Mouse (Mus musculus) kidney, postnatal 0 days (tissue): ENCODE measurements around the gene 2810459M11Rik. TPM values are rescaled to one million over a fixed set of nuclear protein-coding genes. Genes with fewer than 3 reads are reported as not detected.
A peak's percentile ranks its signal among the peaks of the same experiment; 100 is the strongest.

Source experiments
- ATAC-seq: fragments of 200-750 bp; cut with Nextera tagmentation; replicated peaks from 2 replicates; pipeline ENCODE4 v1.8.0; 2017; ENCODE audit warnings: low read depth, moderate number of reproducible peaks, moderate TSS enrichment, moderate library complexity; ENCODE audit not compliant: low FRiP score
- DNase-seq: peaks from one replicate; pipeline ENCODE4 v3.0.0-alpha.2; 2016; ENCODE audit warnings: low spot score
- H3K27ac ChIP-seq: fragments of 300-500 bp; sonication (generic); 2 replicates; pipeline ENCODE4 v1.5.1; 2014; ENCODE audit warnings: mild to moderate bottlenecking
- H3K27me3 ChIP-seq: fragments of 300-500 bp; sonication (generic); 2 replicates; pipeline ENCODE4 v1.6.1; 2014; ENCODE audit warnings: low read length, mixed read lengths; ENCODE audit not compliant: insufficient read depth
- H3K36me3 ChIP-seq: fragments of 300-500 bp; sonication (generic); 2 replicates; pipeline ENCODE4 v1.6.1; 2014; ENCODE audit warnings: low read length, mixed read lengths; ENCODE audit not compliant: insufficient read depth
- H3K4me1 ChIP-seq: fragments of 300-500 bp; sonication (generic); replicated peaks from 2 replicates; pipeline ENCODE4 v1.6.1; 2014; ENCODE audit warnings: antibody characterized with exemption, low read length, mixed read lengths; ENCODE audit not compliant: insufficient read depth
- H3K4me2 ChIP-seq: fragments of 300-500 bp; sonication (generic); 2 replicates; pipeline ENCODE4 v1.6.1; 2014; ENCODE audit warnings: mild to moderate bottlenecking, low read length, moderate library complexity, mixed read lengths
- H3K4me3 ChIP-seq: fragments of 300-500 bp; sonication (generic); replicated peaks from 2 replicates; pipeline ENCODE4 v1.5.1; 2014; ENCODE audit warnings: low read depth, low read length
- H3K9ac ChIP-seq: fragments of 300-500 bp; sonication (generic); 2 replicates; pipeline ENCODE4 v1.6.1; 2014; ENCODE audit warnings: low read depth, low read length
- H3K9me3 ChIP-seq: fragments of 300-500 bp; sonication (generic); replicated peaks from 2 replicates; pipeline ENCODE4 v1.6.1; 2016; ENCODE audit warnings: low read length, inconsistent platforms, mixed read lengths
- CTCF ChIP-seq: IDR thresholded peaks from 2 replicates; pipeline ENCODE4 v1.5.1; 2016; ENCODE audit warnings: antibody characterized with exemption, low read depth, mild to moderate bottlenecking, moderate library complexity
- WGBS: fragments of 180-500 bp; shearing (Covaris S2); extraction: QIAGEN DNeasy Blood & Tissue Kit; methylation state at CpG from one replicate; pipeline ENCODE4 v1.1.7; 2014; 5-methylcytosine and 5-hydroxymethylcytosine counted together
- polyA plus RNA-seq: library from polyadenylated mRNA; unstranded; fragments of >200 nt; fragmentation: Nextera tagmentation; extraction: Ambion mirVana; gene quantifications from 2 replicates; pipeline ENCODE4 v1.2.1, GENCODE M21; 2015

The 2810459M11Rik gene
- 0.70 and 0.88 TPM in 2 replicates for polyA plus RNA-seq

- H3K27ac ChIP-seq, result no peak within 1 kb of the TSS
- H3K4me2 ChIP-seq, result peak within 1 kb of the TSS; percentile 98
- H3K4me3 ChIP-seq, result peak within 1 kb of the TSS; percentile 49
- no peaks in the 10 kb centered on the region for H3K9me3 ChIP-seq
- DNase-seq (peak; percentile 27), ATAC-seq (peak; percentile 71)
- H3K36me3 ChIP-seq, result no peaks in the 10 kb centered on the region
- peak within 1 kb of the TSS; percentile 58 for H3K9ac ChIP-seq
- WGBS, result under 1% methylated on average over 102 of the region's 110 CpGs
- H3K4me1 ChIP-seq, result peaks cover 9% of the 10 kb centered on the region; the same call in 1 of the 2 replicates
- H3K27me3 ChIP-seq, result peaks cover 8% of the 10 kb centered on the region; the same call in 1 of the 2 replicates
- no peak for TF ChIP-seq CTCF
Observed at GRCm38 (mm10) chr1:86045848-86046805, at the start of gene 2810459M11Rik. Gene 2810459M11Rik, plus strand, starts transcription at chr1:86045863.

GRCm38 (mm10) chr1:85997221-85997620, 48.4 kb upstream of the 2810459M11Rik start:
- no peaks in the 10 kb centered on the region for H3K9me3 ChIP-seq
- H3K27ac ChIP-seq, result no peak overlapping the region
- WGBS, result 100% methylated on average over 1 of the region's 1 CpGs
- no peaks in the 10 kb centered on the region for H3K4me1 ChIP-seq
- H3K36me3 ChIP-seq, result no peaks in the 10 kb centered on the region
- DNase-seq (peak; percentile 27), ATAC-seq (no peak)
- no peaks in the 10 kb centered on the region for H3K27me3 ChIP-seq
- H3K9ac ChIP-seq, result no peak overlapping the region
- H3K4me3 ChIP-seq, result no peak overlapping the region
- H3K4me2 ChIP-seq, result no peak overlapping the region
- no peak for TF ChIP-seq CTCF

GRCm38 (mm10) chr1:85998012-85998411, 47.7 kb upstream of the 2810459M11Rik start:
- Histone ChIP-seq H3K4me1 (no peaks in the 10 kb centered on the region), H3K9me3 (no peaks in the 10 kb centered on the region), H3K36me3 (no peaks in the 10 kb centered on the region), H3K27me3 (no peaks in the 10 kb centered on the region), H3K9ac (no peak overlapping the region), H3K4me2 (no peak overlapping the region), H3K27ac (no peak overlapping the region), H3K4me3 (no peak overlapping the region)
- DNase-seq (no peak), ATAC-seq (no peak)
- TF ChIP-seq CTCF, result no peak
- 79% methylated on average over 4 of the region's 4 CpGs for WGBS

GRCm38 (mm10) chr1:85999853-86000570, 45.7 kb upstream of the 2810459M11Rik start:
- H3K9ac ChIP-seq, result no peak overlapping the region
- H3K4me1 ChIP-seq, result no peaks in the 10 kb centered on the region
- H3K36me3 ChIP-seq, result no peaks in the 10 kb centered on the region
- no peak for TF ChIP-seq CTCF
- H3K9me3 ChIP-seq, result no peaks in the 10 kb centered on the region
- DNase-seq, result no peak
- no peak overlapping the region for H3K4me3 ChIP-seq
- WGBS, result 69% methylated on average over 18 of the region's 18 CpGs
- no peaks in the 10 kb centered on the region for H3K27me3 ChIP-seq
- ATAC-seq, result no peak
- H3K4me2 ChIP-seq, result no peak overlapping the region
- no peak overlapping the region for H3K27ac ChIP-seq

GRCm38 (mm10) chr1:86005540-86005939, 40.1 kb upstream of the 2810459M11Rik start:
- Histone ChIP-seq H3K4me3 (no peak overlapping the region), H3K9ac (no peak overlapping the region), H3K27ac (no peak overlapping the region), H3K27me3 (no peaks in the 10 kb centered on the region), H3K4me1 (no peaks in the 10 kb centered on the region), H3K36me3 (no peaks in the 10 kb centered on the region), H3K9me3 (no peaks in the 10 kb centered on the region), H3K4me2 (no peak overlapping the region)
- 84% methylated on average over 10 of the region's 10 CpGs for WGBS
- no peak for TF ChIP-seq CTCF
- ATAC-seq (no peak), DNase-seq (no peak)

- no peak overlapping the region for H3K4me3 ChIP-seq
- 86% methylated on average over 6 of the region's 6 CpGs for WGBS
- no peak overlapping the region for H3K27ac ChIP-seq
- H3K9ac ChIP-seq, result no peak overlapping the region
- no peak for ATAC-seq
- DNase-seq, result no peak
- H3K36me3 ChIP-seq, result no peaks in the 10 kb centered on the region
- no peak overlapping the region for H3K4me2 ChIP-seq
- no peak for TF ChIP-seq CTCF
- H3K9me3 ChIP-seq, result no peaks in the 10 kb centered on the region
- no peaks in the 10 kb centered on the region for H3K27me3 ChIP-seq
- no peaks in the 10 kb centered on the region for H3K4me1 ChIP-seq
Observed at GRCm38 (mm10) chr1:86006040-86006439, 39.6 kb upstream of the 2810459M11Rik start.
